Mouse (Mus musculus): Measurements from ENCODE around the gene Ldah. TPM values are rescaled to one million over a fixed set of nuclear protein-coding genes. Genes with fewer than 3 reads are reported as not detected.

The Ldah gene
- polyA plus RNA-seq, 1 experiment from 2014 or later: 69.1 TPM

GRCm38 (mm10) chr12:8301011-8301814 lies 93.3 kb downstream of the Ldah start:
- 3% methylated on average over 43 of the region's 46 CpGs for WGBS
- ATAC-seq (ENCODE audit: low read depth): no peak; the same call in 1 of the 2 replicates

GRCm38 (mm10) chr12:8301841-8302431 lies 94.0 kb downstream of the Ldah start, which contains the start of gene Gdf7:
TSS of gene Gdf7 (minus strand) at chr12:8301954.
- Histone ChIP-seq H3K9me3 (no peaks in the 10 kb centered on the region), H3K36me3 (no peaks in the 10 kb centered on the region), H3K4me2 (peak within 1 kb of the TSS; percentile 69), H3K27ac (replicated peaks) (no peak within 1 kb of the TSS), H3K4me3 (peak within 1 kb of the TSS; percentile 43), H3K9ac (peak within 1 kb of the TSS; percentile 59), H3K4me1 (replicated peaks) (peaks cover 39% of the 10 kb centered on the region), H3K27me3 (peaks cover 94% of the 10 kb centered on the region)
- 2% methylated on average over 36 of the region's 53 CpGs for WGBS
- peak; percentile 37 for ATAC-seq (ENCODE audit: low read depth)

More at GRCm38 (mm10) chr12:8301011-8301814, 93.3 kb downstream of the Ldah start:
- H3K9ac ChIP-seq: peak overlapping the region; percentile 59
- H3K27me3 ChIP-seq: peaks cover 98% of the 10 kb centered on the region
- peak overlapping the region; percentile 69 for H3K4me2 ChIP-seq
- H3K4me1 ChIP-seq (replicated peaks): peaks cover 36% of the 10 kb centered on the region
- H3K9me3 ChIP-seq: no peaks in the 10 kb centered on the region
- peak overlapping the region; percentile 43 for H3K4me3 ChIP-seq
- H3K36me3 ChIP-seq: no peaks in the 10 kb centered on the region
- H3K27ac ChIP-seq (replicated peaks): no peak overlapping the region

GRCm38 (mm10) chr12:8305258-8305657 lies 97.4 kb downstream of the Ldah start:
- no peak overlapping the region for H3K4me3 ChIP-seq
- no peak overlapping the region for H3K4me2 ChIP-seq
- no peak for ATAC-seq (ENCODE audit: low read depth)
- peaks cover 68% of the 10 kb centered on the region for H3K27me3 ChIP-seq
- H3K9ac ChIP-seq: no peak overlapping the region
- H3K9me3 ChIP-seq: no peaks in the 10 kb centered on the region
- H3K4me1 ChIP-seq (replicated peaks): peaks cover 21% of the 10 kb centered on the region
- no peak overlapping the region for H3K27ac ChIP-seq (replicated peaks)
- 62% methylated on average over 2 of the region's 2 CpGs for WGBS
- H3K36me3 ChIP-seq: no peaks in the 10 kb centered on the region

- peak; percentile 37; the same call in 1 of the 2 replicates for ATAC-seq (ENCODE audit: low read depth)
- WGBS: 2% methylated on average over 5 of the region's 5 CpGs
- Histone ChIP-seq H3K4me3 (no peak overlapping the region), H3K9ac (0 out of 2 replicates have a peak overlapping the region, but pooled peaks have one; percentile 46), H3K9me3 (no peaks in the 10 kb centered on the region), H3K4me1 (replicated peaks) (peaks cover 19% of the 10 kb centered on the region), H3K4me2 (no peak overlapping the region), H3K27ac (replicated peaks) (no peak overlapping the region), H3K36me3 (no peaks in the 10 kb centered on the region), H3K27me3 (peaks cover 66% of the 10 kb centered on the region)
These were observed 98.5 kb downstream of the Ldah start for GRCm38 (mm10) chr12:8306432-8306831.

GRCm38 (mm10) chr12:8306910-8307309 lies 99.0 kb downstream of the Ldah start:
- Histone ChIP-seq H3K36me3 (no peaks in the 10 kb centered on the region), H3K4me1 (replicated peaks) (peaks cover 14% of the 10 kb centered on the region), H3K4me3 (no peak overlapping the region), H3K27ac (replicated peaks) (no peak overlapping the region), H3K27me3 (peaks cover 66% of the 10 kb centered on the region), H3K4me2 (no peak overlapping the region), H3K9me3 (no peaks in the 10 kb centered on the region), H3K9ac (no peak overlapping the region)
- WGBS: 60% methylated on average over 1 of the region's 1 CpGs
- ATAC-seq (ENCODE audit: low read depth): no peak

- no peaks in the 10 kb centered on the region for H3K36me3 ChIP-seq
- H3K27ac ChIP-seq (replicated peaks): no peak overlapping the region
- H3K9me3 ChIP-seq: no peaks in the 10 kb centered on the region
- peaks cover 32% of the 10 kb centered on the region for H3K4me1 ChIP-seq (replicated peaks)
- H3K4me3 ChIP-seq: no peak overlapping the region
- peaks cover 29% of the 10 kb centered on the region for H3K27me3 ChIP-seq
- H3K9ac ChIP-seq: 0 out of 2 replicates have a peak overlapping the region, but pooled peaks have one; percentile 28
- no peak for ATAC-seq (ENCODE audit: low read depth)
- no peak overlapping the region for H3K4me2 ChIP-seq
- 41% methylated on average over 17 of the region's 17 CpGs for WGBS
These were observed 103.1 kb downstream of the Ldah start for GRCm38 (mm10) chr12:8310992-8311391.

- no peak for ATAC-seq (ENCODE audit: low read depth)
- no peak overlapping the region for H3K4me3 ChIP-seq
- H3K36me3 ChIP-seq: no peaks in the 10 kb centered on the region
- H3K4me2 ChIP-seq: no peak overlapping the region
- no peak overlapping the region for H3K9ac ChIP-seq
- peaks cover 22% of the 10 kb centered on the region for H3K27me3 ChIP-seq
- peaks cover 29% of the 10 kb centered on the region for H3K4me1 ChIP-seq (replicated peaks)
- H3K27ac ChIP-seq (replicated peaks): no peak overlapping the region
- H3K9me3 ChIP-seq: no peaks in the 10 kb centered on the region
- 87% methylated on average over 4 of the region's 4 CpGs for WGBS
These were observed 104.4 kb downstream of the Ldah start for GRCm38 (mm10) chr12:8312266-8312665.

- peaks cover 29% of the 10 kb centered on the region for H3K4me1 ChIP-seq (replicated peaks)
- peak within 1 kb of the TSS; percentile 82 for H3K4me2 ChIP-seq
- H3K36me3 ChIP-seq: peaks cover 7% of the 10 kb centered on the region; the same call in 1 of the 2 replicates
- peak within 1 kb of the TSS; percentile 50 for H3K4me3 ChIP-seq
- ATAC-seq (ENCODE audit: low read depth): peak; percentile 84
- 0% methylated on average over 36 of the region's 38 CpGs for WGBS
- H3K27me3 ChIP-seq: peaks cover 22% of the 10 kb centered on the region
- H3K9ac ChIP-seq: peak within 1 kb of the TSS; percentile 70
- no peak within 1 kb of the TSS for H3K27ac ChIP-seq (replicated peaks)
- H3K9me3 ChIP-seq: no peaks in the 10 kb centered on the region
These were observed 105.4 kb downstream of the Ldah start, which contains the start of gene Hs1bp3 for GRCm38 (mm10) chr12:8313270-8313771. TSS of gene Hs1bp3 (plus strand) at chr12:8313432.

GRCm38 (mm10) chr12:8313773-8314172 lies 105.9 kb downstream of the Ldah start:
- peak; percentile 51 for ATAC-seq (ENCODE audit: low read depth)
- peaks cover 11% of the 10 kb centered on the region for H3K36me3 ChIP-seq
- H3K9ac ChIP-seq: peak overlapping the region; percentile 70
- H3K4me2 ChIP-seq: peak overlapping the region; percentile 82
- no peaks in the 10 kb centered on the region for H3K9me3 ChIP-seq
- peak overlapping the region; percentile 50 for H3K4me3 ChIP-seq
- no peak overlapping the region for H3K27ac ChIP-seq (replicated peaks)
- H3K27me3 ChIP-seq: peaks cover 22% of the 10 kb centered on the region
- peaks cover 29% of the 10 kb centered on the region for H3K4me1 ChIP-seq (replicated peaks)
- WGBS: 21% methylated on average over 12 of the region's 12 CpGs

- H3K27ac ChIP-seq (replicated peaks): no peak overlapping the region
- peaks cover 21% of the 10 kb centered on the region for H3K36me3 ChIP-seq
- H3K4me1 ChIP-seq (replicated peaks): peaks cover 34% of the 10 kb centered on the region
- no peak overlapping the region for H3K4me3 ChIP-seq
- H3K4me2 ChIP-seq: no peak overlapping the region
- no peak overlapping the region for H3K9ac ChIP-seq
- ATAC-seq (ENCODE audit: low read depth): no peak
- no peaks in the 10 kb centered on the region for H3K9me3 ChIP-seq
- WGBS: 86% methylated on average over 5 of the region's 5 CpGs
- peaks cover 6% of the 10 kb centered on the region for H3K27me3 ChIP-seq
These were observed 108.6 kb downstream of the Ldah start for GRCm38 (mm10) chr12:8316541-8316940.

- peaks cover 15% of the 10 kb centered on the region; the same call in 1 of the 2 replicates for H3K4me1 ChIP-seq (replicated peaks)
These were observed 112.3 kb downstream of the Ldah start for GRCm38 (mm10) chr12:8320084-8320713.

More at GRCm38 (mm10) chr12:8320084-8320713, 112.3 kb downstream of the Ldah start:
- H3K27me3 ChIP-seq: no peaks in the 10 kb centered on the region
- no peak overlapping the region for H3K27ac ChIP-seq (replicated peaks)
- H3K4me2 ChIP-seq: no peak overlapping the region
- H3K9ac ChIP-seq: no peak overlapping the region
- H3K9me3 ChIP-seq: no peaks in the 10 kb centered on the region
- ATAC-seq (ENCODE audit: low read depth): 0 out of 2 replicates have a peak, but pooled peaks have one; percentile 7
- WGBS: 42% methylated on average over 5 of the region's 5 CpGs
- peaks cover 38% of the 10 kb centered on the region for H3K36me3 ChIP-seq
- no peak overlapping the region for H3K4me3 ChIP-seq

Measured in neural tube, embryonic 13.5 days (tissue).